Mouse (Mus musculus) midbrain, embryonic 10.5 days (tissue): ENCODE data around the gene Tecpr2. TPM values are rescaled to one million over a fixed set of nuclear protein-coding genes. Genes with fewer than 3 reads are reported as not detected.
A peak's percentile ranks its signal among the peaks of the same experiment; 100 is the strongest.

Source experiments
- DNase-seq: peaks from one replicate; pipeline ENCODE4 v3.0.0-alpha.2; 2017; ENCODE audit warnings: low spot score
- H3K27ac ChIP-seq: fragments of 300-500 bp; sonication (generic); replicated peaks from 2 replicates; pipeline ENCODE4 v1.5.1; 2016; ENCODE audit warnings: mild to moderate bottlenecking
- H3K27me3 ChIP-seq: fragments of 300-500 bp; sonication (generic); 2 replicates; pipeline ENCODE4 v1.6.1; 2016; ENCODE audit warnings: low read depth, mild to moderate bottlenecking; ENCODE audit not compliant: poor library complexity, severe bottlenecking
- H3K36me3 ChIP-seq: fragments of 300-500 bp; sonication (generic); 2 replicates; pipeline ENCODE4 v1.6.1; 2016; ENCODE audit warnings: mild to moderate bottlenecking, moderate library complexity
- H3K4me1 ChIP-seq: fragments of 300-500 bp; sonication (generic); 2 replicates; pipeline ENCODE4 v1.6.1; 2016
- H3K4me3 ChIP-seq: fragments of 300-500 bp; sonication (generic); 2 replicates; pipeline ENCODE4 v1.5.1; 2016; ENCODE audit warnings: mild to moderate bottlenecking, moderate library complexity
- H3K9me3 ChIP-seq: fragments of 300-500 bp; sonication (generic); replicated peaks from 2 replicates; pipeline ENCODE4 v1.6.1; 2016; ENCODE audit warnings: mild to moderate bottlenecking
- WGBS: fragments of 180-500 bp; shearing (Covaris S2); methylation state at CpG from one replicate; pipeline ENCODE4 v1.1.7; 2016; 5-methylcytosine and 5-hydroxymethylcytosine counted together
- polyA plus RNA-seq: library from polyadenylated mRNA; unstranded; fragments of >200 nt; fragmentation: Nextera tagmentation; extraction: Ambion mirVana; gene quantifications from 2 replicates; pipeline ENCODE4 v1.2.1, GENCODE M21; 2016

Gene Tecpr2
- polyA plus RNA-seq, 1 experiment from 2014 or later = 5.3 TPM

GRCm38 (mm10) chr12:110882291-110882690, 6.8 kb upstream of the Tecpr2 start:
- peaks cover 70% of the 10 kb centered on the region for H3K36me3 ChIP-seq
- H3K4me1 ChIP-seq = no peaks in the 10 kb centered on the region
- DNase-seq = no peak
- 87% methylated on average over 7 of the region's 7 CpGs for WGBS
- no peaks in the 10 kb centered on the region for H3K27me3 ChIP-seq
- no peak overlapping the region for H3K4me3 ChIP-seq
- H3K27ac ChIP-seq = no peak overlapping the region
- no peaks in the 10 kb centered on the region for H3K9me3 ChIP-seq

- Histone ChIP-seq H3K4me3 (no peak overlapping the region), H3K36me3 (peaks cover 44% of the 10 kb centered on the region), H3K27me3 (no peaks in the 10 kb centered on the region), H3K4me1 (peaks cover 24% of the 10 kb centered on the region), H3K9me3 (no peaks in the 10 kb centered on the region), H3K27ac (no peak overlapping the region)
- 96% methylated on average over 2 of the region's 2 CpGs for WGBS
- no peak for DNase-seq
Observed at GRCm38 (mm10) chr12:110885251-110885650, 3.8 kb upstream of the Tecpr2 start.

- H3K4me3 ChIP-seq = peak overlapping the region; percentile 94
- H3K27me3 ChIP-seq = no peaks in the 10 kb centered on the region
- no peaks in the 10 kb centered on the region for H3K9me3 ChIP-seq
- 55% methylated on average over 12 of the region's 12 CpGs for WGBS
- H3K36me3 ChIP-seq = peaks cover 18% of the 10 kb centered on the region
- DNase-seq = no peak
- peak overlapping the region; percentile 94 for H3K27ac ChIP-seq
- peaks cover 28% of the 10 kb centered on the region for H3K4me1 ChIP-seq
Observed at GRCm38 (mm10) chr12:110888106-110888505, 958 bp upstream of the Tecpr2 start.

- peak overlapping the region; percentile 94 for H3K4me3 ChIP-seq
- DNase-seq = peak; percentile 17
- H3K4me1 ChIP-seq = peaks cover 28% of the 10 kb centered on the region
- no peaks in the 10 kb centered on the region for H3K9me3 ChIP-seq
- peak overlapping the region; percentile 94 for H3K27ac ChIP-seq
- peaks cover 13% of the 10 kb centered on the region for H3K36me3 ChIP-seq
- under 1% methylated on average over 25 of the region's 25 CpGs for WGBS
- no peaks in the 10 kb centered on the region for H3K27me3 ChIP-seq
Observed at GRCm38 (mm10) chr12:110888606-110889005, 458 bp upstream of the Tecpr2 start.

- peaks cover 3% of the 10 kb centered on the region; the same call in 1 of the 2 replicates for H3K36me3 ChIP-seq
- no peaks in the 10 kb centered on the region for H3K27me3 ChIP-seq
- no peak overlapping the region for H3K27ac ChIP-seq
- no peaks in the 10 kb centered on the region for H3K9me3 ChIP-seq
- WGBS = 90% methylated on average over 1 of the region's 1 CpGs
- DNase-seq = no peak
- H3K4me1 ChIP-seq = peaks cover 28% of the 10 kb centered on the region
- no peak overlapping the region for H3K4me3 ChIP-seq
Observed at GRCm38 (mm10) chr12:110891887-110892286, 2.8 kb downstream of the Tecpr2 start.

GRCm38 (mm10) chr12:110902106-110902505, 13.0 kb downstream of the Tecpr2 start:
- Histone ChIP-seq H3K27ac (no peak overlapping the region), H3K27me3 (no peaks in the 10 kb centered on the region), H3K36me3 (peaks cover 11% of the 10 kb centered on the region), H3K4me1 (no peaks in the 10 kb centered on the region), H3K9me3 (no peaks in the 10 kb centered on the region), H3K4me3 (no peak overlapping the region)
- WGBS = 84% methylated on average over 4 of the region's 4 CpGs
- no peak for DNase-seq

- H3K4me3 ChIP-seq = no peak overlapping the region
- WGBS = 95% methylated on average over 2 of the region's 2 CpGs
- no peaks in the 10 kb centered on the region for H3K4me1 ChIP-seq
- no peaks in the 10 kb centered on the region for H3K27me3 ChIP-seq
- H3K9me3 ChIP-seq = no peaks in the 10 kb centered on the region
- H3K27ac ChIP-seq = no peak overlapping the region
- peaks cover 9% of the 10 kb centered on the region for H3K36me3 ChIP-seq
- no peak for DNase-seq
Observed at GRCm38 (mm10) chr12:110903536-110903935, 14.5 kb downstream of the Tecpr2 start.

- no peaks in the 10 kb centered on the region for H3K4me1 ChIP-seq
- no peaks in the 10 kb centered on the region for H3K9me3 ChIP-seq
- H3K27me3 ChIP-seq = no peaks in the 10 kb centered on the region
- no peak overlapping the region for H3K27ac ChIP-seq
- H3K36me3 ChIP-seq = peaks cover 9% of the 10 kb centered on the region; the same call in 1 of the 2 replicates
- 83% methylated on average over 3 of the region's 3 CpGs for WGBS
- no peak overlapping the region for H3K4me3 ChIP-seq
- no peak for DNase-seq
Observed at GRCm38 (mm10) chr12:110907845-110908244, 18.8 kb downstream of the Tecpr2 start.

- WGBS = 99% methylated on average over 2 of the region's 2 CpGs
- H3K9me3 ChIP-seq = no peaks in the 10 kb centered on the region
- H3K27me3 ChIP-seq = no peaks in the 10 kb centered on the region
- no peak overlapping the region for H3K4me3 ChIP-seq
- H3K4me1 ChIP-seq = no peaks in the 10 kb centered on the region
- H3K27ac ChIP-seq = no peak overlapping the region
- H3K36me3 ChIP-seq = peaks cover 17% of the 10 kb centered on the region; the same call in 1 of the 2 replicates
- DNase-seq = no peak
Observed at GRCm38 (mm10) chr12:110909962-110910361, 20.9 kb downstream of the Tecpr2 start.

GRCm38 (mm10) chr12:110915761-110916160, 26.7 kb downstream of the Tecpr2 start:
- Histone ChIP-seq H3K4me1 (no peaks in the 10 kb centered on the region), H3K9me3 (no peaks in the 10 kb centered on the region), H3K27me3 (no peaks in the 10 kb centered on the region), H3K36me3 (peaks cover 46% of the 10 kb centered on the region), H3K27ac (no peak overlapping the region), H3K4me3 (no peak overlapping the region)
- DNase-seq = no peak
- 90% methylated on average over 9 of the region's 9 CpGs for WGBS

GRCm38 (mm10) chr12:110920254-110920653, 31.2 kb downstream of the Tecpr2 start:
- Histone ChIP-seq H3K27ac (no peak overlapping the region), H3K4me3 (no peak overlapping the region), H3K27me3 (no peaks in the 10 kb centered on the region), H3K9me3 (no peaks in the 10 kb centered on the region), H3K4me1 (no peaks in the 10 kb centered on the region), H3K36me3 (peaks cover 46% of the 10 kb centered on the region)
- DNase-seq = no peak
- 95% methylated on average over 4 of the region's 4 CpGs for WGBS

GRCm38 (mm10) chr12:110921572-110921971, 32.5 kb downstream of the Tecpr2 start:
- Histone ChIP-seq H3K4me1 (no peaks in the 10 kb centered on the region), H3K27ac (no peak overlapping the region), H3K9me3 (no peaks in the 10 kb centered on the region), H3K4me3 (no peak overlapping the region), H3K36me3 (peaks cover 42% of the 10 kb centered on the region), H3K27me3 (no peaks in the 10 kb centered on the region)
- no peak for DNase-seq
- WGBS = 85% methylated on average over 5 of the region's 5 CpGs

GRCm38 (mm10) chr12:110932820-110933219, 43.8 kb downstream of the Tecpr2 start:
- no peak for DNase-seq
- no peaks in the 10 kb centered on the region for H3K4me1 ChIP-seq
- peaks cover 64% of the 10 kb centered on the region for H3K36me3 ChIP-seq
- no peaks in the 10 kb centered on the region for H3K27me3 ChIP-seq
- no peak overlapping the region for H3K4me3 ChIP-seq
- H3K9me3 ChIP-seq = no peaks in the 10 kb centered on the region
- H3K27ac ChIP-seq = no peak overlapping the region
- 82% methylated on average over 5 of the region's 5 CpGs for WGBS
